Mouse (Mus musculus): ENCODE results near the gene Cd48.

GRCm38 (mm10) chr1:171663757-171664156, 18.1 kb upstream of the Cd48 start:
- no peak for TF ChIP-seq CTCF (IDR thresholded peaks at IDR 0.05; ENCODE audit: extremely low read depth, insufficient read depth, low read length)
- TF ChIP-seq POLR2A (IDR thresholded peaks at IDR 0.05; ENCODE audit: extremely low read depth, insufficient read depth, low read length), result no peak
